Mouse (Mus musculus) forebrain, embryonic 12.5 days (tissue): ENCODE results near the gene Nucb2. TPM values are rescaled to one million over a fixed set of nuclear protein-coding genes. Genes with fewer than 3 reads are reported as not detected.

Source experiments
- ATAC-seq: fragments of 200-750 bp; cut with Nextera tagmentation; 2 replicates; pipeline ENCODE4 v1.8.0; 2017; ENCODE audit warnings: moderate TSS enrichment; ENCODE audit not compliant: low FRiP score
- H3K27ac ChIP-seq: fragments of 300-500 bp; sonication (generic); 2 replicates; pipeline ENCODE4 v1.5.1; 2016; ENCODE audit warnings: mild to moderate bottlenecking
- H3K27me3 ChIP-seq: fragments of 300-500 bp; sonication (generic); 2 replicates; pipeline ENCODE4 v1.6.1; 2016; ENCODE audit warnings: mild to moderate bottlenecking
- H3K36me3 ChIP-seq: fragments of 300-500 bp; sonication (generic); replicated peaks from 2 replicates; pipeline ENCODE4 v1.6.1; 2016; ENCODE audit warnings: mild to moderate bottlenecking
- H3K4me1 ChIP-seq: fragments of 300-500 bp; sonication (generic); 2 replicates; pipeline ENCODE4 v1.6.1; 2016
- H3K4me2 ChIP-seq: fragments of 300-500 bp; sonication (generic); 2 replicates; pipeline ENCODE4 v1.6.1; 2016; ENCODE audit warnings: mild to moderate bottlenecking, moderate library complexity
- H3K4me3 ChIP-seq: fragments of 300-500 bp; sonication (generic); replicated peaks from 2 replicates; pipeline ENCODE4 v1.5.1; 2016; ENCODE audit warnings: mild to moderate bottlenecking
- H3K9ac ChIP-seq: fragments of 300-500 bp; sonication (generic); 2 replicates; pipeline ENCODE4 v1.6.1; 2016; ENCODE audit warnings: mild to moderate bottlenecking
- H3K9me3 ChIP-seq: fragments of 300-500 bp; sonication (generic); 2 replicates; pipeline ENCODE4 v1.6.1; 2016
- WGBS: fragments of 180-500 bp; shearing (Covaris S2); methylation state at CpG from one replicate; pipeline ENCODE4 v1.1.7; 2016; 5-methylcytosine and 5-hydroxymethylcytosine counted together
- polyA plus RNA-seq: library from polyadenylated mRNA; unstranded; fragments of >200 nt; fragmentation: Nextera tagmentation; extraction: Ambion mirVana; gene quantifications from 2 replicates; pipeline ENCODE4 v1.2.1, GENCODE M21; 2016

Nucb2 gene
- polyA plus RNA-seq, 1 experiment from 2014 or later, result 17.0 TPM

DNA sequence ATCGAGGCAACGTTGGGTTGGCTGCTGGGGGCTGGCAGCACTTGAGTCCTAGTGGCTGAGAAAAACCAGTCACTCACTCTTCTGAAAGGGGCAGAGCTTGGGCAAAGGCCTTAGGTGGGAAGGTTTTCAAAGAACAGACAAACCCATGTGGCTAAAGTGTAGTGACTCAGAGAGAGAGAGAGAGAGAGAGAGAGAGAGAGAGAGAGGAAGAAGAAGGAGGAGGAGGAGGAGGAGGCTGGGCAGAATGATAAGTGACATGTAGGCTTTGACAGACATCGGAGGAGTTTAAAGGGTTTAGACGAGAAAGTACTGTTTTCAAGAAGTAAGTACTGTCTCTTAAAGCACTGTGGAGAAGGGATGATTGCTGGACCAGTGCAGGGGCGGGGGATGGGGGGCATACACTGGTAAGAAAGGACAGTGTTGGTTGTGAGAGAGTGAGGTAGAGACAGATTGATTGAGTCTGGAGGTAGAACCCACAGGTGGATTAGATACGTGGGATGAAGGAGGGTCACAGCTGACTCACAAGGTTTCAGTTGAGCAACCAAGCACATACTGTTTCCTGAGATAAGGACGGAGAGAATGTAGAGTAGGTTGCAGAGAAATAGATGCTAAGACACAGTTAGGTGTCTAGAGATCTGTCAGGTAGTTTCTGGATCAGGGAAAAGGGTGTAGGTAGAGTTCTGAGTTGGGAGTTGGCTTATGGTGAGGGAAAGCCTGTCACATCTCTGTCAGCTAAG lies 10.7 kb upstream of the Nucb2 start:
- H3K4me3 ChIP-seq, result no peak overlapping the region
- no peak overlapping the region for H3K27ac ChIP-seq
- no peak overlapping the region for H3K9ac ChIP-seq
- H3K9me3 ChIP-seq, result no peaks in the 10 kb centered on the region
- H3K4me1 ChIP-seq, result no peaks in the 10 kb centered on the region
- no peak for ATAC-seq
- no peaks in the 10 kb centered on the region for H3K36me3 ChIP-seq
- H3K27me3 ChIP-seq, result no peaks in the 10 kb centered on the region
- H3K4me2 ChIP-seq, result no peak overlapping the region
- WGBS, result 83% methylated on average over 7 of the region's 7 CpGs

DNA sequence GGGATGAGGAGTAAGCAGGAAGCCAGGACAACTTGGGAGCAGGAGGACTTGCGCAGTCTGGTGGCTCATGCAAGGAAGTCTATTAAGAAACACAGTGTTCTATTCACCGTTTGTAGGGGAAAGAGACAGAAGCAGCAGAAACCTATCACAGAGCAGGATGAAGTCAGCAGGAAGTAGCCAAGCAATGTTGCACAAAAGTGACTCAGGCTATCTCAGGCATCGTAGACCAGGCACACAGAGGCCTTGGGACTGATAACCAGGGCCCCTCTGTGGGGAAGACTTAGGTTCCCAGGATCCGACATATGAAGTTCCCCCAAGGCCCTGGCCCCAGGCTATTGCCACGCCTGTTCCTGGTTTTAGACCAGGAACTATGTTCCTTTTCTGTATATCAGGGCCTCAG lies 9.6 kb upstream of the Nucb2 start:
- ATAC-seq, result no peak
- Histone ChIP-seq H3K4me3 (no peak overlapping the region), H3K9ac (no peak overlapping the region), H3K36me3 (no peaks in the 10 kb centered on the region), H3K27ac (no peak overlapping the region), H3K4me1 (no peaks in the 10 kb centered on the region), H3K27me3 (no peaks in the 10 kb centered on the region), H3K4me2 (no peak overlapping the region), H3K9me3 (no peaks in the 10 kb centered on the region)
- 82% methylated on average over 5 of the region's 5 CpGs for WGBS

DNA sequence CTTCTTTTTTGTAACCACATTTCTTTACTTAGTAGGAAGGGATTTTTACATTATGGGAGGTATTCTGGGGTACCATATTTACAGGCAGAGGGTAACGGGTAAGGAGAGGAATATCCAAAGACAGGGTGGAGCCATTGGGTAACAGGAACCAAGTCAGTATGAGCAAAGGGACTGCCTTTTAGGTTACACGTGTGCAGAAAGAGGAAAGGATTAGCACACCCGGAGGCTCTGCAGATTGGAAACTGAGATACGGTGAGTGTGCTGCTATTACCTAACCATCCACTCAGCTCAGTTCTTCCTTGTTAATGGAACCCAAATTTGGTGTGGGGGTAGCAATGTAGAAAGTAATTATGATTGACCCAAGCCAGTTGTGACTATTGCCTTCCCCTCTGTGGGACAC lies 7.4 kb upstream of the Nucb2 start:
- Histone ChIP-seq H3K4me1 (no peaks in the 10 kb centered on the region), H3K9me3 (no peaks in the 10 kb centered on the region), H3K9ac (no peak overlapping the region), H3K36me3 (no peaks in the 10 kb centered on the region), H3K4me3 (no peak overlapping the region), H3K27ac (no peak overlapping the region), H3K27me3 (no peaks in the 10 kb centered on the region), H3K4me2 (no peak overlapping the region)
- ATAC-seq, result no peak
- 90% methylated on average over 4 of the region's 4 CpGs for WGBS

DNA sequence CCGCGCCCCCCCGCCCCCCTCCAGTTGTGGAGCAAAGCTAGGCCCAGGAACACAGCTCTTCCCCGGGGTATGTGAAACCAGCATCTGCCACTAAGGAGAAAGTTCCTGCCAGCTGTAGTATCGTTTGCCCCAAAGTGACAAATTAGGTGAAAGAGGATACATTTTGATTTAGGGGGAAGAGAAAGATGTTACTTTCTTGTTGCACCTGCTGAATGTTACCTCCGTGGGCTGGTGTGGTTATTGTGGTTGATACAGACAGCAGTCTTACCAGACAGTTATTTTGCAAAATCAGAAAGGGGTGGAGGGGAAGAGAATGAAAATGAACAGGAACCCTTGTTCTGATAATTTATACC lies 625 bp downstream of the Nucb2 start:
- peaks cover 10% of the 10 kb centered on the region for H3K4me1 ChIP-seq
- H3K9me3 ChIP-seq, result no peaks in the 10 kb centered on the region
- peak overlapping the region; percentile 75 for H3K9ac ChIP-seq
- H3K4me2 ChIP-seq, result peak overlapping the region; percentile 65
- 0 out of 2 replicates have a peak, but pooled peaks cover 3% of the 10 kb centered on the region for H3K27me3 ChIP-seq
- H3K36me3 ChIP-seq, result no peaks in the 10 kb centered on the region
- H3K4me3 ChIP-seq, result peak overlapping the region; percentile 70
- 6% methylated on average over 6 of the region's 6 CpGs for WGBS
- no peak for ATAC-seq
- peak overlapping the region; percentile 75; the same call in 1 of the 2 replicates for H3K27ac ChIP-seq

DNA sequence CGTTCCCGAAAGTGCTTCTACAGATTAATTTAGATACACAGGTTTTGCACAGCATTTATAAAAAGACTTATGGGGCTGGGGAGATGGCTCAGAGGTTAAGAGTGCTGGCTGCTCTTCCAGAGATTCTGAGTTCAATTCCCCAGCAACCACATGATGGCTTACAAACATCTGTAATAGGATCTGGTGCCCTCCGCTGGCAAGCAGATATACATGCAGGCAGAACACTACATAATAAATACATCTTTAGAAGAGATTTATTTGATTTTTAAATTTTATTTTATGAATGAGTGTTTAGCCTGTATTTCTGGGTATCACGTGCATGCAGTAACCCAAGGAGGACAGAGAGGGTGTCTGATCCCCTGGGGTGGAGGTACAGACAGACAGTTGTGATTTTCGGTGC lies 9.9 kb downstream of the Nucb2 start:
- H3K27ac ChIP-seq, result no peak overlapping the region
- no peaks in the 10 kb centered on the region for H3K27me3 ChIP-seq
- no peak overlapping the region for H3K4me3 ChIP-seq
- no peak overlapping the region for H3K9ac ChIP-seq
- ATAC-seq, result no peak
- H3K4me1 ChIP-seq, result peaks cover 4% of the 10 kb centered on the region; the same call in 1 of the 2 replicates
- H3K36me3 ChIP-seq, result no peaks in the 10 kb centered on the region
- no peaks in the 10 kb centered on the region for H3K9me3 ChIP-seq
- no peak overlapping the region for H3K4me2 ChIP-seq
- WGBS, result 85% methylated on average over 5 of the region's 5 CpGs

DNA sequence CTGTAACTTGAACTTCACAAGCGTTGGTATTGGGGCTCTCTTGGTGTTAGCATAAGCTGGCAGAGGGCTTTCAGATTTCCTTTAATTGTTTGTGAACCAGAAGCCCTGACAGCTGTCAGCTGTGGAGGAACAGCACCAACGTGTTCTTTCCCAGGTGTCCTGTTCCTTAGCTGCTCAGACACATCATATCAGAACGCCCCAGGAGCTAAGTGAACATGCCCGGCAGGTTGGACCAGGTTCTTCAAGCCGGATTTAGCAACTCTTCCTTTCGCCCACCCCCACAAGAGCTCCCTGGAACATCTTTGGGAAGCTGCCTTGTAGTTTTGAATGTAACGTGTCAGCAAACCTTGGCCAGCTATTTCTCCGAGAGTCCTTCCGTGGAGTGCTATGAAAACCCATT lies 10.4 kb downstream of the Nucb2 start:
- no peak overlapping the region for H3K4me3 ChIP-seq
- no peaks in the 10 kb centered on the region for H3K27me3 ChIP-seq
- peaks cover 4% of the 10 kb centered on the region; the same call in 1 of the 2 replicates for H3K4me1 ChIP-seq
- no peak overlapping the region for H3K9ac ChIP-seq
- no peak overlapping the region for H3K4me2 ChIP-seq
- no peaks in the 10 kb centered on the region for H3K36me3 ChIP-seq
- H3K9me3 ChIP-seq, result no peaks in the 10 kb centered on the region
- WGBS, result 86% methylated on average over 9 of the region's 9 CpGs
- H3K27ac ChIP-seq, result no peak overlapping the region
- ATAC-seq, result no peak

DNA sequence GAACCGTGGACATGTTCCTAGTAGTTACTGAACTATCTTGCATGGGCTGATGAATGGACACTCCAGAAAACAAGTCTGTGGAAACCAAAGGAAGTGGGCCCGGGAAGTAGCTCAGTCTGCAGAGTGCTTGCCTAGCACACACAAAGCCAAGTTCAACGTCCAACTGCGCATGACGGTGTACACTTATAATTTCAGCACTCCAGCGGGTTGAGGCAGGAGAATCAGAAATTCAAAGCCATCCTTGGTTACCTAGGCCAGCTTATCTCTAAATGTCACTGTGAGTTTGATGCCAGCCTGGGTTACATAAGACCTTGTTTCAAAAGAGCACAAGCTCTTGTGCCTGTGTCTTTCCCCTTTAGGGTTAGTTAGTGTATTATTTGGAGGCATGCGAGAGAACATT lies 10.9 kb downstream of the Nucb2 start:
- WGBS, result 94% methylated on average over 7 of the region's 7 CpGs
- H3K27ac ChIP-seq, result no peak overlapping the region
- no peaks in the 10 kb centered on the region for H3K36me3 ChIP-seq
- H3K4me1 ChIP-seq, result peaks cover 4% of the 10 kb centered on the region; the same call in 1 of the 2 replicates
- H3K4me3 ChIP-seq, result no peak overlapping the region
- ATAC-seq, result no peak
- no peaks in the 10 kb centered on the region for H3K9me3 ChIP-seq
- H3K27me3 ChIP-seq, result no peaks in the 10 kb centered on the region
- no peak overlapping the region for H3K4me2 ChIP-seq
- no peak overlapping the region for H3K9ac ChIP-seq

DNA sequence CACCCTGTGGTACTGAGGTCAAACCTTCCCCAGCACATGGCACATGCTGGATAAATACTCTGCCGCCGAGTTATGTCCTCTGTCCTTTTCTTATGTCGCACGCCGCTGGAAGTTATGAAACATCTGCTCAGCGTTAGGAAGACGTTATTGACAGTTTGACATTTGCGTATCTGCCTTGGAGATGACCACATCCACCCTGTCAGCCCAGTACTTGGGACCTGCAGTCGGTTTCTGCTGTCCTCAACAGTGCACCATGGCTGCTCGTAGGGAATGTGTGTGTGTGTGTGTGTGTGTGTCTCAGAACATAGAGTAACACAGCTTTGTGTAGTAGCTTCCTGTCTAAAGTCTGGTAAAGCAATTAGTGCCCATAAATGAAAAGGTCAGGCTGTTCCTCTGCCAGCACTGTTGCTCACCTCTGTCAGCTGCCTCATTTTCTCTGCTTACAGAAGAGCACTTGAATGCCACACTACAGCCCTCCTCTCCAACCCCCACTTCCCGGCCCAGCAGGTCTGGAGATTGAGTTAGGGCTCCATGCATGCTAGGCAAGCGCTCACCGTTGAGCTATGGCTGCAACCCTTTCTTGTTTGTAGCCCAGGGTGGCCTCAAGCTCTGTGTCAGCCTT lies 11.5 kb downstream of the Nucb2 start:
- WGBS, result 85% methylated on average over 13 of the region's 13 CpGs
- peaks cover 4% of the 10 kb centered on the region; the same call in 1 of the 2 replicates for H3K4me1 ChIP-seq
- H3K4me3 ChIP-seq, result no peak overlapping the region
- no peaks in the 10 kb centered on the region for H3K27me3 ChIP-seq
- ATAC-seq, result no peak
- H3K36me3 ChIP-seq, result no peaks in the 10 kb centered on the region
- H3K9ac ChIP-seq, result no peak overlapping the region
- no peak overlapping the region for H3K4me2 ChIP-seq
- H3K9me3 ChIP-seq, result no peaks in the 10 kb centered on the region
- no peak overlapping the region for H3K27ac ChIP-seq

DNA sequence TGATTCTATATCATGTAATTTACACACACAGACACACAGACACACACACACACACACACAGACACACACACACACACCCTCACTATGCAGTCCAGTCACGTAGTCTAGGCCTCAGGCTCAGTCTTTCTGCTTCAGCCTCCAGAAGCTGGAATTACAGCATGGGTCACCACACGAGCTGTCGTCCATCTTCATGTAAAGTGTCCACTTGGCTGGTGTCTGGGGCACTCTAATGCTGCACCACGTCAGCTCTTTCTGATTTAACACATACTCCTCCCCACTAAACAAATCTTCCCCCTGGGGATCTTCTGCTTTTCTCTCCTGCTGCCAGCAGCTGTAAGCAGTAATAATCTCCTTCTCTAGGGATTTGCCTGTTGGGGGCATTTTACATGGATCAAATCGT lies 13.1 kb downstream of the Nucb2 start:
- peaks cover 4% of the 10 kb centered on the region; the same call in 1 of the 2 replicates for H3K36me3 ChIP-seq
- H3K9me3 ChIP-seq, result no peaks in the 10 kb centered on the region
- H3K27ac ChIP-seq, result peak overlapping the region; percentile 56; the same call in 1 of the 2 replicates
- no peaks in the 10 kb centered on the region for H3K27me3 ChIP-seq
- WGBS, result 64% methylated on average over 5 of the region's 5 CpGs
- H3K4me1 ChIP-seq, result peaks cover 4% of the 10 kb centered on the region; the same call in 1 of the 2 replicates
- no peak; the same call in 1 of the 2 replicates for ATAC-seq
- no peak overlapping the region for H3K4me2 ChIP-seq
- H3K4me3 ChIP-seq, result no peak overlapping the region
- H3K9ac ChIP-seq, result no peak overlapping the region

DNA sequence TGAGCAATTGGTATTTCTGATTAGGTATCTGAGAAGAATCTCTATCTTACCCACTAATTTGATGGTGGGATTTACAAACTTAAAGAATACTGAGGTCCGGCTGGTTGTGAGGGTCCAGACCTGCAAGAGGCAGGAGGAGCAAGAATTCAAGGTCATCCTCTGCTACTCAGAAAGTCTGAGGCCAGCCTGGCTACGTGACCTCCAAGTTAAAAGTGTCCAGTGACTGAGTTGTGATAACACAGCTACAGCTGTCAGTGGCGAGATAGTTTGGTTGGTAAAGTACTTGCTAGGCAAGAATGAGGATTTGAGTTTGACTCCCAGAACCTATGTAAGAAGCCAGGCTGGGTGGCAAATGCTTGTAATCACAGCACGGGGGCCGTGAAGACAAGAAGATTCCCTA lies 14.0 kb downstream of the Nucb2 start:
- no peak overlapping the region for H3K27ac ChIP-seq

DNA sequence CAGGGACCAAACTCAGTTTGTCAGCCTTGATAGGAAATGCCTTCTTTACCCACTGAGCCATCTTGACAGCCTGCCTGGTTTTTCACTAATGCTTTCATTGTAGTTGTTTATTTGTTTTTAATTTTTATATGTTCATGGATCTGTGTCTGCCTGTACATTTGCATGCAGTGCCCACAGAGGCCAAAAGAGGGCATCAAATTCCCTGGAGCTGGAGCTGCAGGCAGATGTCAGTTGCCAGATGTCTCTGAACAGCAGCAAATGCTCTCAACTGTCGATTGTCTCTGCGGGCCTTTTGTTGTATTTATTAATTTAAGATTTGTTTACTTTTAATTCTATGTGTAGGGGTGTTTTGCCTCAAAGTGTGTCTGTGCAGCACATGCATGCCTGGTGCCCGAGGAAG lies 15.6 kb downstream of the Nucb2 start:
- Histone ChIP-seq H3K27ac (no peak overlapping the region), H3K27me3 (no peaks in the 10 kb centered on the region), H3K9me3 (no peaks in the 10 kb centered on the region), H3K4me1 (peaks cover 4% of the 10 kb centered on the region; the same call in 1 of the 2 replicates), H3K4me2 (no peak overlapping the region), H3K4me3 (no peak overlapping the region), H3K36me3 (peaks cover 24% of the 10 kb centered on the region), H3K9ac (no peak overlapping the region)
- ATAC-seq, result no peak
- 68% methylated on average over 3 of the region's 3 CpGs for WGBS

More for the DNA sequence above, 14.0 kb downstream of the Nucb2 start:
- no peak overlapping the region for H3K4me2 ChIP-seq
- H3K27me3 ChIP-seq, result no peaks in the 10 kb centered on the region
- H3K4me3 ChIP-seq, result no peak overlapping the region
- H3K9ac ChIP-seq, result no peak overlapping the region
- peaks cover 4% of the 10 kb centered on the region; the same call in 1 of the 2 replicates for H3K4me1 ChIP-seq
- no peaks in the 10 kb centered on the region for H3K9me3 ChIP-seq
- WGBS, result 93% methylated on average over 5 of the region's 5 CpGs
- no peak for ATAC-seq
- peaks cover 13% of the 10 kb centered on the region; the same call in 1 of the 2 replicates for H3K36me3 ChIP-seq

DNA sequence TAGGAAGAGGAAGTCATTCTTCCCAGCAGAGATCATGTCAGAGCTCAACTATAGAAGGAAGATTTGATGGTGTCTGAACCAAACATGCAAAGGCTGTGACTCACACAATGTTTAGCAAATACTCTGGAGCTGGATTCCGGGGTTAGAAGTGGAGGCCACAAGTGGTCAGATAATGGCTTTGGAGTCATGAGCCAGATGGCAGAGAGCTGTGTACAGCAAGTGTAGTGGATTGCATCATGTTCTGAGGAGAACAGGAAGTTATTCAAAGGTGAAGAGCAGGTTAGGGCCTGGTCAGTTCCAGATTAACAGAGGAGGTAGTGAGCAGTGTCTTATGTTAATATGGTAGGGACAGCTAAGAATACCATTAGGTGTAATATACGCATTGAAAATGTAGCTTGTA lies 20.4 kb downstream of the Nucb2 start:
- no peak overlapping the region for H3K27ac ChIP-seq
- H3K9me3 ChIP-seq, result no peaks in the 10 kb centered on the region
- H3K36me3 ChIP-seq, result peaks cover 47% of the 10 kb centered on the region
- no peak overlapping the region for H3K9ac ChIP-seq
- H3K27me3 ChIP-seq, result no peaks in the 10 kb centered on the region
- no peak overlapping the region for H3K4me2 ChIP-seq
- H3K4me3 ChIP-seq, result no peak overlapping the region
- no peaks in the 10 kb centered on the region for H3K4me1 ChIP-seq
- 94% methylated on average over 2 of the region's 2 CpGs for WGBS
- no peak for ATAC-seq

DNA sequence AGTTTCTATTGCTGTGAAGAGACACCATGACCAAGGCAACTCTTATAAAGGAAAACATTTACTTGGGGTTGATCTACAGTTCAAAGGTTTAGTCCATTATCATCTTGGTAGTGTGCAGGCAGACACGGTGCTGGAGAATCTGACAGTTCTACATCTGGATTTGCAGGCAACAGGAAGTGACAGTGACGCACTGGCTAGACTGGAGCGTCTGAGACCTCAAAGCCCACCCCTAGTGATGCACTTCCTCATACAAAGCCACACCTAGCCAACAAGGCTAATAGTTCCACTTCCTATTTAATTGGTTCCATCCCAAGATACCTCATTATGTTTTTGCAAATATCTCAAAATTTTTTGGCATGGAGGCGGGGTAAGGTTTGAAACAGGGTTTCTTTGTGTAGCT lies 25.6 kb downstream of the Nucb2 start:
- no peak for ATAC-seq
- H3K9me3 ChIP-seq, result no peaks in the 10 kb centered on the region
- H3K4me2 ChIP-seq, result no peak overlapping the region
- WGBS, result 76% methylated on average over 4 of the region's 4 CpGs
- peaks cover 5% of the 10 kb centered on the region; the same call in 1 of the 2 replicates for H3K4me1 ChIP-seq
- no peak overlapping the region for H3K4me3 ChIP-seq
- H3K36me3 ChIP-seq, result peaks cover 26% of the 10 kb centered on the region
- no peak overlapping the region for H3K9ac ChIP-seq
- no peaks in the 10 kb centered on the region for H3K27me3 ChIP-seq
- H3K27ac ChIP-seq, result no peak overlapping the region
